10 mouse cellular contexts compared by ENCODE assay signal in the genomic region with DNA sequence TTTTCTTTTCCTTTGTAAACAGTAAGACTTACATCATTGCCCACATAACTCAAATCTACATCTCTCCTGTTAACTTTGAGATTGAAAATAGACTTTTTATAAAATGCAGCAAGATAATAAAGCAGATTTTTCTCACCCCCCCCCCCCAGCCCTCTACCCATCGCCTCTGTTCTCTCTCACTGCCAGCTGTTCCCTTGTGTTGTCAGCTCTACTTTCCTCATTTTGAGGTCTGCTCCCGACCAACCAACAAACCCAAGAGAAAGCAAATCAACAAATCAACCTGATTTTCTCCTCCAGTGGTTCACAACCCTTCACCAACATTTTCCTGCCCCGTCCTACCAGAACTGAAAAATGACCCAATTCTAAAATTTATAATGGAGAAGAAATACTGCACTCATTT. TPM values are rescaled to one million over a fixed set of nuclear protein-coding genes. Genes with fewer than 3 reads are reported as not detected.
DNase-seq lines count a peak whose midpoint lies in the region; ATAC-seq and TF ChIP-seq lines count a peak whose summit lies in the region.
"Had no signal": no experiment of that assay in that cellular context is flagged by ENCODE, and none has a peak within 500 bp of the region (broad histone marks: within the 10 kb centered on the region; RNA-seq: fewer than 3 reads in every experiment).

No protein-coding gene starts in this region.

- H3K36me3 ChIP-seq in forebrain, embryonic 11.5 days (ENCODE audit: control insufficient read depth, insufficient read depth, low read length): no peaks in the 10 kb centered on the region
- H3K36me3 ChIP-seq in intestine, postnatal 0 days (ENCODE audit: control insufficient read depth, insufficient read depth): no peaks in the 10 kb centered on the region
- no peaks in the 10 kb centered on the region for H3K36me3 ChIP-seq in neural tube, embryonic 12.5 days
- H3K36me3 ChIP-seq: G1E had no signal

- peak; percentile 37; the same call in 1 of the 2 replicates for ATAC-seq in forebrain, embryonic 11.5 days (replicated peaks; ENCODE audit: low FRiP score)
- no peak for ATAC-seq in intestine, postnatal 0 days
- ATAC-seq in neural tube, embryonic 12.5 days (ENCODE audit: low FRiP score, low read depth): peak; percentile 56; the same call in 1 of the 2 replicates

- H3K27me3 ChIP-seq in forebrain, embryonic 11.5 days (ENCODE audit: control insufficient read depth, insufficient read depth, low read length): no peaks in the 10 kb centered on the region; the same call in 1 of the 2 replicates
- H3K27me3 ChIP-seq in intestine, postnatal 0 days (replicated peaks; ENCODE audit: control insufficient read depth, insufficient read depth, low read length): no peaks in the 10 kb centered on the region
- no peaks in the 10 kb centered on the region for H3K27me3 ChIP-seq in neural tube, embryonic 12.5 days (replicated peaks)

- 11% methylated on average over 3 of the region's 3 CpGs for WGBS in forebrain, embryonic 11.5 days
- 27% methylated on average over 3 of the region's 3 CpGs for WGBS in intestine, postnatal 0 days
- WGBS in neural tube, embryonic 12.5 days: 11% methylated on average over 3 of the region's 3 CpGs

- H3K4me2 ChIP-seq in forebrain, embryonic 11.5 days (ENCODE audit: low read depth, low read length, severe bottlenecking): peak overlapping the region; percentile 46
- H3K4me2 ChIP-seq in intestine, postnatal 0 days (replicated peaks; ENCODE audit: low read depth): peak overlapping the region; percentile 74
- peak overlapping the region; percentile 48 for H3K4me2 ChIP-seq in neural tube, embryonic 12.5 days (replicated peaks)

- H3K9me3 ChIP-seq in forebrain, embryonic 11.5 days (ENCODE audit: control insufficient read depth, low read length): no peaks in the 10 kb centered on the region
- H3K9me3 ChIP-seq in intestine, postnatal 0 days (ENCODE audit: control insufficient read depth): no peaks in the 10 kb centered on the region
- H3K9me3 ChIP-seq in neural tube, embryonic 12.5 days: no peaks in the 10 kb centered on the region
- H3K9me3 ChIP-seq: G1E had no signal

- no peak for TF ChIP-seq CTCF in left cerebral cortex, adult 2 months (IDR thresholded peaks at IDR 0.05)
- TF ChIP-seq CTCF in intestine, postnatal 0 days (IDR thresholded peaks at IDR 0.05; ENCODE audit: low read depth): no peak

- intact Hi-C loops in left cerebral cortex, adult 2 months (cut with DNase I): loop anchor here (2.0 kb wide), 2 partner anchors 51 to 317 kb away; no protein-coding TSS in a partner anchor
- intact Hi-C loops in left cerebral cortex, postnatal 4 days (cut with DNase I): loop anchor here (5.0 kb wide), 1 partner anchor 347 kb away; no protein-coding TSS in a partner anchor

- H3K9ac ChIP-seq in forebrain, embryonic 11.5 days (ENCODE audit: low read length): peak overlapping the region; percentile 39; the same call in 1 of the 2 replicates
- H3K9ac ChIP-seq in intestine, postnatal 0 days (ENCODE audit: low read depth, low read length): peak overlapping the region; percentile 53
- 0 out of 2 replicates have a peak overlapping the region, but pooled peaks have one; percentile 14 for H3K9ac ChIP-seq in neural tube, embryonic 12.5 days

- peaks cover 21% of the 10 kb centered on the region for H3K4me1 ChIP-seq in forebrain, embryonic 11.5 days (replicated peaks; ENCODE audit: control insufficient read depth, insufficient read depth, low read length)
- peaks cover 3% of the 10 kb centered on the region; the same call in 1 of the 2 replicates for H3K4me1 ChIP-seq in intestine, postnatal 0 days (replicated peaks; ENCODE audit: control insufficient read depth, insufficient read depth, low read length)
- H3K4me1 ChIP-seq in neural tube, embryonic 12.5 days: peaks cover 16% of the 10 kb centered on the region

- no peak for DNase-seq in left cerebral cortex, adult 2 months (ENCODE audit: extremely low spot score in 1 of 2, low spot score in 2 of 2)
- DNase-seq in left cerebral cortex, postnatal 4 days: no peak
- DNase-seq in forebrain, embryonic 11.5 days (ENCODE audit: low spot score): no peak
- no peak for DNase-seq in right cerebral cortex, adult 18-20 months
- no peak for DNase-seq in urinary bladder, postnatal 36 days (ENCODE audit: low spot score in 2 of 2)
- DNase-seq in left cerebral cortex, adult 11 months (ENCODE audit: low spot score): no peak
- DNase-seq: cerebellum, adult 11-12 months had no signal

- peak overlapping the region; percentile 65 for H3K4me3 ChIP-seq in left cerebral cortex, adult 2 months
- peak overlapping the region; percentile 14; the same call in 1 of the 2 replicates for H3K4me3 ChIP-seq in forebrain, embryonic 11.5 days (ENCODE audit: low read depth, low read length)
- peak overlapping the region; percentile 42 for H3K4me3 ChIP-seq in intestine, postnatal 0 days (ENCODE audit: low read depth, low read length)
- H3K4me3 ChIP-seq in neural tube, embryonic 12.5 days: no peak overlapping the region

- peak overlapping the region; percentile 85 for H3K27ac ChIP-seq in left cerebral cortex, adult 2 months
- no peak overlapping the region for H3K27ac ChIP-seq in forebrain, embryonic 11.5 days (ENCODE audit: low read depth, low read length)
- H3K27ac ChIP-seq in intestine, postnatal 0 days (ENCODE audit: low read depth, low read length): no peak overlapping the region
- no peak overlapping the region for H3K27ac ChIP-seq in neural tube, embryonic 12.5 days

RNA-seq across cellular contexts. Expression of a gene that starts 0.9 kb away (rescaled TPM):
- 10 to 100 TPM; 50.3 to 61.4 TPM for total RNA-seq in left cerebral cortex, adult 2 months (2021)
- total RNA-seq in left cerebral cortex, postnatal 4 days (2021): 10 to 100 TPM in 1 of 2 experiments, 1 to 10 TPM in 1; 9.0 to 11.4 TPM
- polyA plus RNA-seq in forebrain, embryonic 11.5 days (2014; fragmentation: Nextera tagmentation; extraction: Ambion mirVana): 1.6 and 1.7 TPM in 2 replicates
- 1.5 and 2.8 TPM in 2 replicates for polyA plus RNA-seq in intestine, postnatal 0 days (2015; fragmentation: Nextera tagmentation; extraction: Ambion mirVana)
- polyA plus RNA-seq in neural tube, embryonic 12.5 days (2016; fragmentation: Nextera tagmentation; extraction: Ambion mirVana): 3.5 TPM in 2 replicates
- polyA plus RNA-seq: G1E had no signal
